Mouse (Mus musculus) ES-E14 (cell line): Measurements from ENCODE around the gene Bcat1.
A peak's percentile ranks its signal among the peaks of the same experiment; 100 is the strongest.

Experiments used
- CHD2 ChIP-seq: IDR thresholded peaks from 2 replicates; pipeline ENCODE4 v1.6.1; 2014; ENCODE audit warnings: mild to moderate bottlenecking, low read depth, low read length, inconsistent platforms
- HCFC1 ChIP-seq: IDR thresholded peaks from 2 replicates; pipeline ENCODE4 v1.6.1; 2012; ENCODE audit warnings: low read length, inconsistent platforms, borderline replicate concordance; ENCODE audit not compliant: insufficient read depth
- ZC3H11A ChIP-seq: IDR thresholded peaks from 2 replicates; pipeline ENCODE4 v1.6.1; 2012; ENCODE audit warnings: low read depth, mild to moderate bottlenecking, inconsistent platforms, low read length, borderline replicate concordance
- ZNF384 ChIP-seq: IDR thresholded peaks from 2 replicates; pipeline ENCODE4 v1.6.1; 2012; ENCODE audit warnings: low read depth, low read length, inconsistent platforms

DNA sequence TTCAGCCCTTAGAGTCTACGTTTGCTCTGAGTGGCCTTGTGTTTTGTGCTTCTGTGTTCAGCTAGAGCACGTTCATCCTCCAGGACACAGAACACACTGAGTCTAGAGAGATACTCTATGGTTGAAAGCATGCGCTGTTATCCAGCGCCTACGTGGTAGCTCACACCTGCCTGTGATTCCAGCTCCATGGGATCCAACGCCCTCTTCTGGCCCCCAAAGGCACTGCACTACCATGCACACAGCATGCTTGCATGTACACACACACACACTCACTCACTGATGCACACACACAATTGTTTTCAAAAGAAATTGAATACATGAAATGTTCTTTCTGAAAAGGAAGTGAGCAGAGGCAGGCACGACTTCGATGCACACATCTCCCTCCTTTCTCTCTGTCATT, 112.8 kb downstream of the Bcat1 start:
- TF ChIP-seq ZNF384: no peak
- TF ChIP-seq ZC3H11A: peak; percentile 29; the same call in 1 of the 2 replicates
- TF ChIP-seq CHD2: no peak
- no peak for TF ChIP-seq HCFC1
